Mouse (Mus musculus) neural tube, embryonic 11.5 days (tissue): Measurements from ENCODE around the gene Dtymk. TPM values are rescaled to one million over a fixed set of nuclear protein-coding genes. Genes with fewer than 3 reads are reported as not detected.
"Not testable (repeated sequence)": the region's sequence is repeated elsewhere in the genome, so short reads cannot be mapped to it uniquely, and the experiment has no call there.

Experiments used
- ATAC-seq: fragments of 200-750 bp; cut with Nextera tagmentation; 2 replicates; pipeline ENCODE4 v1.8.0; 2017; ENCODE audit warnings: moderate number of reproducible peaks, mild to moderate bottlenecking, moderate TSS enrichment, moderate library complexity; ENCODE audit not compliant: insufficient read depth, low FRiP score, low TSS enrichment
- DNase-seq: peaks from one replicate; pipeline ENCODE4 v3.0.0-alpha.2; 2015; ENCODE audit warnings: low spot score
- H3K27ac ChIP-seq: fragments of 300-500 bp; sonication (generic); 2 replicates; pipeline ENCODE4 v1.5.1; 2014; ENCODE audit warnings: low read depth, mild to moderate bottlenecking, low read length
- H3K27me3 ChIP-seq: fragments of 300-500 bp; sonication (generic); 2 replicates; pipeline ENCODE4 v1.6.1; 2014; ENCODE audit warnings: mild to moderate bottlenecking, low read length, mixed read lengths; ENCODE audit not compliant: control insufficient read depth, insufficient read depth
- H3K36me3 ChIP-seq: fragments of 300-500 bp; sonication (generic); 2 replicates; pipeline ENCODE4 v1.6.1; 2014; ENCODE audit warnings: mild to moderate bottlenecking, low read length, moderate library complexity, mixed read lengths; ENCODE audit not compliant: control insufficient read depth, insufficient read depth
- H3K4me1 ChIP-seq: fragments of 300-500 bp; sonication (generic); 2 replicates; pipeline ENCODE4 v1.6.1; 2014; ENCODE audit warnings: low read length, mixed read lengths; ENCODE audit not compliant: control insufficient read depth, insufficient read depth
- H3K4me2 ChIP-seq: fragments of 300-500 bp; sonication (generic); 2 replicates; pipeline ENCODE4 v1.6.1; 2014; ENCODE audit warnings: low read depth, mild to moderate bottlenecking, moderate library complexity
- H3K4me3 ChIP-seq: fragments of 300-500 bp; sonication (generic); 2 replicates; pipeline ENCODE4 v1.5.1; 2014; ENCODE audit warnings: low read depth, low read length
- H3K9ac ChIP-seq: fragments of 300-500 bp; sonication (generic); 2 replicates; pipeline ENCODE4 v1.6.1; 2014; ENCODE audit warnings: mild to moderate bottlenecking, low read length
- H3K9me3 ChIP-seq: fragments of 300-500 bp; sonication (generic); 2 replicates; pipeline ENCODE4 v1.6.1; 2016; ENCODE audit warnings: low read length; ENCODE audit not compliant: control insufficient read depth
- WGBS: fragments of 180-500 bp; shearing (Covaris S2); extraction: QIAGEN DNeasy Blood & Tissue Kit; methylation state at CpG from one replicate; pipeline ENCODE4 v1.1.7; 2014; 5-methylcytosine and 5-hydroxymethylcytosine counted together
- polyA plus RNA-seq: library from polyadenylated mRNA; unstranded; fragments of >200 nt; fragmentation: Nextera tagmentation; extraction: Ambion mirVana; gene quantifications from 2 replicates; pipeline ENCODE4 v1.2.1, GENCODE M21; 2014

The Dtymk gene
- polyA plus RNA-seq, result 199 and 216 TPM in 2 replicates

DNA sequence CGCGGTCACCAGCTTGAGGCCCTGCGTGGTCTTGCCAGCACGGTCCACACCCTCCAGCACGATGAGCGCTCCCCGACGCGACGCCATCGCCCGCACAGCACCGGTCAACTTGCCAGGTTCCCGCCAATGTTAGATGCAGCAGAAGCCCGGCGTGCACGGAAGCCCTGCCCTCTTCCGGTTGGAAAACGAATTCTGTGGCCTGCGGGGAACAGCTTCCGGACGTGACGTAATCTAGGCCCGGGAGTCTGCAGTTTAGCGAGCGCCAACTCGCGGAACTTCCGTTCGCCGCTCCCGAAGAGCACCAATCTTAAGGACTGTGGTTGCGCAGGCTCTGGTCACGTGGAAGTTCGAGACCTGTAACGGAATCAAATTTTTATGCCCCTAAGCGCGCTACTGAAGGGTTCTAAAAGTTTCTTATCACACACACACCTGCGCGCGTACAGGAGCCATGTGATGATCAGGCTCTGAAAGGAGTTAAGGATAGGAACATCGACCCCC lies at the start of gene Dtymk:
TSS of gene Dtymk (minus strand) at position 194 of the 498 bp plus-strand sequence.
- H3K36me3 ChIP-seq, result no peaks in the 10 kb centered on the region
- H3K9me3 ChIP-seq, result no peaks in the 10 kb centered on the region
- peak within 1 kb of the TSS; percentile 83 for H3K9ac ChIP-seq
- peak within 1 kb of the TSS; percentile 74 for H3K4me3 ChIP-seq
- DNase-seq, result peak; percentile 93
- H3K4me2 ChIP-seq, result peak within 1 kb of the TSS; percentile 75
- ATAC-seq, result peak; percentile 54
- under 1% methylated on average over 42 of the region's 42 CpGs for WGBS
- no peaks in the 10 kb centered on the region for H3K27me3 ChIP-seq
- peaks cover 15% of the 10 kb centered on the region for H3K4me1 ChIP-seq
- H3K27ac ChIP-seq, result peak within 1 kb of the TSS; percentile 41; the same call in 1 of the 2 replicates

DNA sequence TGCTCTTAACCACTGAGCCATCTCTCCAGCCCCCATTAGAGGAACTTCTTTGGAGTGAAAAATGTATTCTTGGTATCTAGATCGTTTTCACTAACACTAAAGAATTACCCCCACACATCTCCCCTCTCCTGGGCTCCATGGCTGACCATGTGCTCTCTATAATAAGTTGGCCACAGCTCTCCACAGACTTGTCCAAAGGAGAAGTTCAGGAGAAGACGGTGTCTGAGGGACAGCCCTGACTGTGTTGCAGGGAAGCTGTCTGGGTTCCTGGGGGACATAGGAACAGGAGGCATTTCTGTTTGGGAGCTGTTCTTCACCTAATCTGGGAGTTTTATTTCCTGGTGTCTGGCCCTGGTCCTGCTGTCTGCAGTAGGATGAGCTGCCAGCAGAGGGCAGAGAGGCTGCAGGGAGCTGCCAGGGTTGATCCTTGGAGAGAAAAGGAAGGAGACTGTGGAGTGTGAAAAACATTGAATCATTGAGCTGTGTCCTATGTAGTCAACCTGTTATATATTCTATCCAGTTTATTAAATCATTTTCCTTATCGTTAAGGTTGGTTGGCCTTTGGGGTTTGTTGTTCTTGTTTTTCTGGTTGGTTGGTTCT lies 44.1 kb upstream of the Dtymk start:
- H3K36me3 ChIP-seq, H3K4me2 ChIP-seq, H3K4me3 ChIP-seq, H3K9ac ChIP-seq, H3K27me3 ChIP-seq, H3K9me3 ChIP-seq, H3K4me1 ChIP-seq, ATAC-seq, H3K27ac ChIP-seq, DNase-seq: not testable (repeated sequence)
- 89% methylated on average over 1 of the region's 3 CpGs for WGBS

DNA sequence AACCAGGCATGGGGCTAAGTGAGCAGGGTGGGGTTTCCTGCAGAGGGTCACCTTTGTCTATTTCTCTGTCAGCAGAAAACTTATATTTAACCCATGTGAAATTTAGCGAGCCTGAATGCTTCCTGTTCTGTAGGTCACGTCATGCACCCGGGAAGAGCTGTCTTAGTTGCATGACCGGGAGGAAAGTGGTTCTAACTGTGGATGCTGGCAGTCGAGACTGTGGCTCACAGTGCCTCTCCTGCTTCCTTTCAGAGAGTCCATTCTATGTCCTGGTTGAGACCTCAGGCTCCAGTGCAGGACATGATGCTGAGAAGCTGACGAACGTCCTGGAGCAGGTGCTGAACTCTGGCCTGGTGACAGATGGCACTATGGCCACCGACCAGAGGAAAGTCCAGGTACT lies 36.8 kb upstream of the Dtymk start:
- not testable (repeated sequence) for H3K4me2 ChIP-seq, H3K27me3 ChIP-seq, H3K36me3 ChIP-seq, H3K4me1 ChIP-seq, ATAC-seq, H3K9me3 ChIP-seq, H3K4me3 ChIP-seq, DNase-seq, H3K9ac ChIP-seq, H3K27ac ChIP-seq
- WGBS, result 91% methylated on average over 6 of the region's 8 CpGs

DNA sequence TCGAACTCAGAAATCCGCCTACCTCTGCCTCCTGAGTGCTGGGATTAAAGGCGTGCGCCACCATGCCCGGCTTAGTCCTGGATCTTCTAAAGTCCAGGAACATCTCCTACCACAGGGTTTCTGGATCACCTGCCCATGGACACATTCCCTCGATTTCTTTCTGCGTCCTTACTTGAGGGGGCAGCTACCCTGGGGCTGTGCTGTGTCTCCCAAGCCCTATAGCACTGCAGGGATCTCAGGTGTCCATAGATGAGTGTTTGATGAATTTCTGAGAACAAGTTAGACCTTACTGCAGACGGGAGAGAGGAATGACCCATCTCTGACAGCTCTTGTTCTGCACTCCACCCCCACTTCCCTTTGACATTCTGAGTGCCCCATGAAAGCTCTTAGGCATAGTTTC lies 35.6 kb upstream of the Dtymk start:
- no peak overlapping the region for H3K4me3 ChIP-seq
- no peak overlapping the region for H3K27ac ChIP-seq
- DNase-seq (no peak), ATAC-seq (no peak)
- WGBS, result 91% methylated on average over 7 of the region's 8 CpGs
- H3K36me3 ChIP-seq, result no peaks in the 10 kb centered on the region
- H3K4me2 ChIP-seq, result no peak overlapping the region
- H3K9ac ChIP-seq, result no peak overlapping the region
- no peaks in the 10 kb centered on the region for H3K27me3 ChIP-seq
- H3K4me1 ChIP-seq, result no peaks in the 10 kb centered on the region
- no peaks in the 10 kb centered on the region for H3K9me3 ChIP-seq

DNA sequence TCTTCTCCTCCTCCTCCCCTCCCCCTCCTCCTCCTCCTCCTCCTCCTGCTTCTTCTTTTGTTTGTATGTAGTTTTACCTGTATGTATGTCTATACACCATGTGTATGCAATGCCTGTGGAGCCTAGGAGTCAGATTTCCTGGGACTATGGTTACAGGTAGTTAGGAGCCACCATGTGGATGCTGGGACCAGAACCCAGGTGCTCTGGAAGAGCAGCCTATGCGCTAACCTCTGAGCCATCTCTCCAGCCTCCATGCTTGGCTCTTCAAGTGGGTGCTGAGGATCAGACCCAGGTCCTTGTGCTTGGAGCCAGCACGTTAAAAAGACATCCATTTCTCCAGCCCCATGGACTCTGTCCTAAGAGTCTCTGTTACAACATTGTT lies 34.8 kb upstream of the Dtymk start:
- Histone ChIP-seq H3K4me3 (no peak overlapping the region), H3K27ac (no peak overlapping the region), H3K9me3 (no peaks in the 10 kb centered on the region), H3K36me3 (no peaks in the 10 kb centered on the region), H3K9ac (no peak overlapping the region), H3K4me1 (no peaks in the 10 kb centered on the region), H3K27me3 (no peaks in the 10 kb centered on the region), H3K4me2 (no peak overlapping the region)
- ATAC-seq (no peak), DNase-seq (no peak)
- 91% methylated on average over 2 of the region's 2 CpGs for WGBS

DNA sequence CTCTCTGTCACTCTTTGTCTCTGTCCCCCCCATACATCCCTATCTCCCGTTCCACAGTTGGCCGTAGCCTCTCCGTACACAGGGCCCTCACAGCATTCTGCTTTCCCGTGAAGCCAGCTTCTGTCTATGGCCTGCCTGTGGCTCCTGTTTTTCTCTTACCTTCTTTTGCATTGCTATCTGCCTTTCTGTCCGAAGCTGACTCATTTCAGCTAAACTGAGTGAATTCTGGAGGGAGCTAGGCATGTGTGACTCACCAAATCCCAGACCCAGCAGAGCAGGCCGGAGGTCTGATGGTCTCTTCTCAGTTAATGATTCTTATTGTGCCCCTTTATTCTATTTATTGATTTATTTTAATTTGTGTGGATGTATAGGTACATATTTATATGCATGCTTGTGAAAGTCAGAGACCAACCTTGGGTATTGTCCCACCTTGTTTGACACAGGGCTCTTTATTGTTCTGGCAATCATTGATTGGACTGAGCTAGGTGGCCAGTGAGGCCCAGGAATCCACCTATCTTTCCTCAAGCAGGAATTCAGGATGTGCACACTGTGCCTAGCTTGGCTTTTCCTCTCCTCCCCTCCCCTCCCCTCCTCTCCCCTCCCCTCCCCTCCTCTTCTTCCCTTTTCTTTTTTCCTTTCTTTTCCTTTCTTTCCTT lies 34.3 kb upstream of the Dtymk start:
- Histone ChIP-seq H3K9me3 (no peaks in the 10 kb centered on the region), H3K9ac (no peak overlapping the region), H3K4me2 (no peak overlapping the region), H3K36me3 (no peaks in the 10 kb centered on the region), H3K27ac (no peak overlapping the region), H3K4me3 (no peak overlapping the region), H3K4me1 (no peaks in the 10 kb centered on the region), H3K27me3 (no peaks in the 10 kb centered on the region)
- ATAC-seq (no peak), DNase-seq (no peak)
- 94% methylated on average over 6 of the region's 6 CpGs for WGBS

DNA sequence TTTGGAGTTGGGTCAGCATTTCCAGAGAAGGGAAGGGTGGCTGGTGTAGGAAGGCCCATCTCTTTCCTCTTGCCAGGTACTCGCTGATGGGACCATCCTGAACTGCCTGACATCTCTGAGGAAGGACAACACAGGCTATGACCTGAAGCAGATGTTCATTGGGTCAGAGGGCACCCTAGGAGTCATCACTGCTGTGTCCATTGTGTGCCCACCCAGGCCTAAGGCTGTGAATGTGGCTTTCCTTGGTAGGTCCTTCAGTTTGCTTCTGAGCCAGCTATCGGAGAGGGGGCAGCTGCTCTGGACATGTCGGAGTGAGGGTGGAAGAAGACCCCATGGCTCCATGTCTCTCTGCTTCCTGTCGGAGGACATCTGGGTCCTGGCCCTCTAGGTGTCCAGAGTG lies 33.5 kb upstream of the Dtymk start:
- H3K4me1 ChIP-seq, result no peaks in the 10 kb centered on the region
- H3K4me2 ChIP-seq, result no peak overlapping the region
- no peak overlapping the region for H3K27ac ChIP-seq
- DNase-seq (no peak), ATAC-seq (no peak)
- no peaks in the 10 kb centered on the region for H3K27me3 ChIP-seq
- 97% methylated on average over 4 of the region's 4 CpGs for WGBS
- no peak overlapping the region for H3K9ac ChIP-seq
- H3K9me3 ChIP-seq, result no peaks in the 10 kb centered on the region
- H3K4me3 ChIP-seq, result no peak overlapping the region
- no peaks in the 10 kb centered on the region for H3K36me3 ChIP-seq

DNA sequence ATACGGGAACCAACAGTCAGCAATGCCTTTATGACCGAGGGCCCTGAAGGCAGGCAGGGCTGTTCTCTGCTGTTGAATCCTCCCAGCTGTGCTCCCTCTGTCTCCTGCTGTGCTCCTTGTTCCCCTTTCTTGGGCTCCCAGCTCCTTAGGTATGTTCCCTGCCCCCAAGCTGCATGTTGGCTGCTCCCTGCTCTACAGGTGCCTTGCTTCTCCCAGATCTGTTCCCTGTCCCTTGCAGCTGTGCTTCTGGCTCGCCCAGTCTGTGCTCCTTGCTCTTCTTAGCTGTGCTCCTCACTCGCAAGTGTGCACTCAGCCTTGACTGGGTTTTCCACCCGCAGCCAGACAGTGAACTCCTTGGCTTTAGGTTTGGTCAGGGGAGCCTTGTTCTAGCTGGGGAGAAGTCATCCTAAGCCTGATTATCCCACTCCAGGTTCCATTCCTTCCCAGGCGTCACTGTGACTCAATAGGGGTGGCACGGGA lies 33.0 kb upstream of the Dtymk start:
- H3K36me3 ChIP-seq, result no peaks in the 10 kb centered on the region
- H3K27me3 ChIP-seq, result no peaks in the 10 kb centered on the region
- 92% methylated on average over 7 of the region's 7 CpGs for WGBS
- ATAC-seq (no peak), DNase-seq (no peak)
- no peak overlapping the region for H3K9ac ChIP-seq
- no peak overlapping the region for H3K4me2 ChIP-seq
- no peak overlapping the region for H3K4me3 ChIP-seq
- no peak overlapping the region for H3K27ac ChIP-seq
- H3K9me3 ChIP-seq, result no peaks in the 10 kb centered on the region
- H3K4me1 ChIP-seq, result no peaks in the 10 kb centered on the region
